8 mouse cellular contexts compared by ENCODE assay signal in the genomic region with DNA sequence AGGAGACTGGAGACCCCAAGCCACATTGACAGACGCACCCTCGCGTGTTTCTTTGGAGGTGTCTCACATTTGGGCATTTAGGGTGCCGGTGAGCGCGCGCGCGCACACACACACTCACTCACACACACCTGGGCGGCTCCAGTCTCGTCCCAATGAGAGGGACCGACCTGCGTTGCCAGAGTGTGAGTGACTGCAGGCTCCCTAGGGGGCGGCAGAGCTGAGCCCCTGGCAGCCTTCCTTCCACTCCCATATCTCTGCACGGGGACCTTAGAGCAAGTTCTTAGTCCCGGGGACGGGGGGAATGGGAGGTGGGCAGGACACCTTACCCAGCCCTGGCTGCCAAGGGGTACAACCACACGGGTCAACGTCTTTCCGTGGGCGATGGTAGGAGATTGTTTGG. TPM values are rescaled to one million over a fixed set of nuclear protein-coding genes. Genes with fewer than 3 reads are reported as not detected.
DNase-seq lines count a peak whose midpoint lies in the region; ATAC-seq and TF ChIP-seq lines count a peak whose summit lies in the region.

No protein-coding gene starts in this region.

- TF ChIP-seq CTCF in heart, postnatal 0 days (IDR thresholded peaks at IDR 0.05; ENCODE audit: low read depth), result peak; percentile 55

- no peak overlapping the region for H3K9ac ChIP-seq in heart, postnatal 0 days (replicated peaks; ENCODE audit: low read depth, low read length)
- no peak overlapping the region for H3K9ac ChIP-seq in limb, embryonic 14.5 days (ENCODE audit: low read depth, low read length, severe bottlenecking)
- H3K9ac ChIP-seq in neural tube, embryonic 11.5 days (ENCODE audit: low read length), result no peak overlapping the region

- no peak overlapping the region for H3K4me3 ChIP-seq in heart, postnatal 0 days (ENCODE audit: low read depth, low read length)
- no peak overlapping the region for H3K4me3 ChIP-seq in limb, embryonic 14.5 days (replicated peaks; ENCODE audit: low read length)
- no peak overlapping the region for H3K4me3 ChIP-seq in neural tube, embryonic 11.5 days (ENCODE audit: low read depth, low read length)

- peaks cover 8% of the 10 kb centered on the region for H3K4me1 ChIP-seq in heart, postnatal 0 days (ENCODE audit: control insufficient read depth, insufficient read depth)
- peaks cover 33% of the 10 kb centered on the region for H3K4me1 ChIP-seq in limb, embryonic 14.5 days (ENCODE audit: control insufficient read depth, insufficient read depth, low read length)
- peaks cover 21% of the 10 kb centered on the region for H3K4me1 ChIP-seq in neural tube, embryonic 11.5 days (ENCODE audit: control insufficient read depth, insufficient read depth, low read length)

- peak; percentile 53; the same call in 1 of the 2 replicates for ATAC-seq in heart, postnatal 0 days (ENCODE audit: insufficient read depth, low read depth)
- no peak for ATAC-seq in limb, embryonic 14.5 days (ENCODE audit: low FRiP score, low read depth)
- peak; percentile 49; the same call in 1 of the 2 replicates for ATAC-seq in neural tube, embryonic 11.5 days (ENCODE audit: insufficient read depth, low FRiP score, low TSS enrichment)

- peak; percentile 40 for DNase-seq in adrenal gland, postnatal 10 days
- no peak for DNase-seq in adrenal gland, postnatal 4 days (ENCODE audit: low spot score in 2 of 2)
- DNase-seq in adrenal gland, postnatal 25 days, result peak; percentile 21
- peak; percentile 38 for DNase-seq in heart, postnatal 0 days (ENCODE audit: low spot score)
- peak; percentile 69 for DNase-seq in limb, embryonic 14.5 days (ENCODE audit: low spot score)
- DNase-seq in neural tube, embryonic 11.5 days (ENCODE audit: low spot score), result peak; percentile 70
- DNase-seq in adipocyte (ENCODE audit: low spot score), result no peak
- no peak for DNase-seq in gastrocnemius, postnatal 10 days

- H3K27me3 ChIP-seq in heart, postnatal 0 days (ENCODE audit: control insufficient read depth, insufficient read depth, low read length), result peaks cover 91% of the 10 kb centered on the region
- peaks cover 78% of the 10 kb centered on the region for H3K27me3 ChIP-seq in limb, embryonic 14.5 days (ENCODE audit: control insufficient read depth, insufficient read depth, low read length)
- H3K27me3 ChIP-seq in neural tube, embryonic 11.5 days (ENCODE audit: control insufficient read depth, insufficient read depth, low read length), result peaks cover 85% of the 10 kb centered on the region

- no peak overlapping the region for H3K27ac ChIP-seq in heart, postnatal 0 days (ENCODE audit: low read depth)
- H3K27ac ChIP-seq in limb, embryonic 14.5 days (replicated peaks; ENCODE audit: low read depth, low read length), result no peak overlapping the region
- no peak overlapping the region for H3K27ac ChIP-seq in neural tube, embryonic 11.5 days (ENCODE audit: low read depth, low read length)

- no peaks in the 10 kb centered on the region for H3K9me3 ChIP-seq in heart, postnatal 0 days (replicated peaks; ENCODE audit: control insufficient read depth, low read length)
- no peaks in the 10 kb centered on the region for H3K9me3 ChIP-seq in limb, embryonic 14.5 days (ENCODE audit: control insufficient read depth, low read length)
- H3K9me3 ChIP-seq in neural tube, embryonic 11.5 days (ENCODE audit: control insufficient read depth, low read length), result no peaks in the 10 kb centered on the region

- WGBS in heart, postnatal 0 days, result under 1% methylated on average over 21 of the region's 21 CpGs
- WGBS in limb, embryonic 14.5 days, result 2% methylated on average over 21 of the region's 21 CpGs
- under 1% methylated on average over 21 of the region's 21 CpGs for WGBS in neural tube, embryonic 11.5 days

- TF ChIP-seq POLR2A in limb, embryonic 14.5 days (IDR thresholded peaks at IDR 0.05; ENCODE audit: borderline replicate concordance, extremely low read depth, insufficient read depth, insufficient read length), result no peak

- H3K4me2 ChIP-seq in heart, postnatal 0 days (ENCODE audit: low read depth, low read length), result no peak overlapping the region
- peak overlapping the region; percentile 22; the same call in 1 of the 2 replicates for H3K4me2 ChIP-seq in limb, embryonic 14.5 days (replicated peaks; ENCODE audit: low read depth, low read length, severe bottlenecking)
- H3K4me2 ChIP-seq in neural tube, embryonic 11.5 days (ENCODE audit: low read depth), result peak overlapping the region; percentile 8; the same call in 1 of the 2 replicates

- no peak for TF ChIP-seq EP300 in heart, postnatal 0 days (IDR thresholded peaks at IDR 0.05; ENCODE audit: low read depth)

- H3K36me3 ChIP-seq in heart, postnatal 0 days (replicated peaks; ENCODE audit: control insufficient read depth, insufficient read depth, low read length), result no peaks in the 10 kb centered on the region
- H3K36me3 ChIP-seq in limb, embryonic 14.5 days (ENCODE audit: control insufficient read depth, insufficient read depth, low read length), result no peaks in the 10 kb centered on the region
- H3K36me3 ChIP-seq in neural tube, embryonic 11.5 days (ENCODE audit: control insufficient read depth, insufficient read depth, low read length), result no peaks in the 10 kb centered on the region

RNA-seq across cellular contexts. Expression of a gene that starts 2.3 kb away (rescaled TPM):
- total RNA-seq in adrenal gland, postnatal 10 days (2021), result not detected
- total RNA-seq in adrenal gland, postnatal 4 days (2021), result under 1 TPM in 1 of 2 experiments, not detected in 1; 0.11 TPM
- not detected in 2 replicates for total RNA-seq in adrenal gland, postnatal 25 days (2021)
- not detected in 2 replicates for total RNA-seq in heart, postnatal 0 days (2014; rRNA removed; ENCODE audit: low replicate concordance)
- not detected in 2 replicates for polyA plus RNA-seq in heart, postnatal 0 days (2015; fragmentation: Nextera tagmentation; extraction: Ambion mirVana)
- 6.1 and 7.7 TPM in 2 replicates for polyA plus RNA-seq in limb, embryonic 14.5 days (2012; rRNA removed)
- 9.9 and 10.0 TPM in 2 replicates for polyA plus RNA-seq in limb, embryonic 14.5 days (2014; fragmentation: Nextera tagmentation; extraction: Ambion mirVana)
- 0.76 and 1.3 TPM in 2 replicates for polyA plus RNA-seq in neural tube, embryonic 11.5 days (2014; fragmentation: Nextera tagmentation; extraction: Ambion mirVana)
- total RNA-seq in gastrocnemius, postnatal 10 days (2021), result not detected

Comparison
In these comparisons a context has a peak if more than half of its experiments do, and no peak if none do; other contexts are left out.
1. DNase-seq: peak in adrenal gland, postnatal 10 days (single experiment), adrenal gland, postnatal 25 days (single experiment), heart, postnatal 0 days (single experiment), limb, embryonic 14.5 days (single experiment) and neural tube, embryonic 11.5 days (single experiment); none in adrenal gland, postnatal 4 days (0 of 2), adipocyte (single experiment) and gastrocnemius, postnatal 10 days (single experiment).